Mouse (Mus musculus) kidney, embryonic 16.5 days (tissue): ENCODE results near the gene Rab3gap1. TPM values are rescaled to one million over a fixed set of nuclear protein-coding genes. Genes with fewer than 3 reads are reported as not detected.

ENCODE experiments used
- ATAC-seq: fragments of 200-750 bp; cut with Nextera tagmentation; 2 replicates; pipeline ENCODE4 v1.8.0; 2017; ENCODE audit warnings: moderate TSS enrichment; ENCODE audit not compliant: low FRiP score, low TSS enrichment
- H3K27ac ChIP-seq: fragments of 300-500 bp; sonication (generic); 2 replicates; pipeline ENCODE4 v1.5.1; 2014; ENCODE audit warnings: low read length
- H3K27me3 ChIP-seq: fragments of 300-500 bp; sonication (generic); 2 replicates; pipeline ENCODE4 v1.6.1; 2014; ENCODE audit warnings: low read length, control low read depth, mixed read lengths; ENCODE audit not compliant: insufficient read depth
- H3K36me3 ChIP-seq: fragments of 300-500 bp; sonication (generic); 2 replicates; pipeline ENCODE4 v1.6.1; 2014; ENCODE audit warnings: low read length, control low read depth, mixed read lengths; ENCODE audit not compliant: insufficient read depth
- H3K4me1 ChIP-seq: fragments of 300-500 bp; sonication (generic); 2 replicates; pipeline ENCODE4 v1.6.1; 2014; ENCODE audit warnings: low read length, control low read depth, mixed read lengths; ENCODE audit not compliant: insufficient read depth
- H3K4me2 ChIP-seq: fragments of 300-500 bp; sonication (generic); replicated peaks from 2 replicates; pipeline ENCODE4 v1.6.1; 2014; ENCODE audit warnings: low read depth, low read length
- H3K4me3 ChIP-seq: fragments of 300-500 bp; sonication (generic); 2 replicates; pipeline ENCODE4 v1.5.1; 2014; ENCODE audit warnings: mild to moderate bottlenecking, low read length
- H3K9ac ChIP-seq: fragments of 300-500 bp; sonication (generic); replicated peaks from 2 replicates; pipeline ENCODE4 v1.6.1; 2014; ENCODE audit warnings: low read length
- H3K9me3 ChIP-seq: fragments of 300-500 bp; sonication (generic); 2 replicates; pipeline ENCODE4 v1.6.1; 2016; ENCODE audit warnings: low read length, control low read depth
- WGBS: fragments of 180-500 bp; shearing (Covaris S2); extraction: QIAGEN DNeasy Blood & Tissue Kit; methylation state at CpG from one replicate; pipeline ENCODE4 v1.1.7; 2014; 5-methylcytosine and 5-hydroxymethylcytosine counted together
- polyA plus RNA-seq: library from polyadenylated mRNA; unstranded; fragments of >200 nt; fragmentation: Nextera tagmentation; extraction: Ambion mirVana; gene quantifications from 2 replicates; pipeline ENCODE4 v1.2.1, GENCODE M21; 2015

Gene Rab3gap1
- polyA plus RNA-seq, 1 experiment from 2014 or later = 25.4 TPM

GRCm38 (mm10) chr1:127913116-127913515 is 44.5 kb downstream of the Rab3gap1 start:
- Histone ChIP-seq H3K4me1 (no peaks in the 10 kb centered on the region), H3K4me2 (no peak overlapping the region), H3K36me3 (peaks cover 13% of the 10 kb centered on the region), H3K9me3 (no peaks in the 10 kb centered on the region), H3K4me3 (no peak overlapping the region), H3K27me3 (no peaks in the 10 kb centered on the region), H3K9ac (no peak overlapping the region), H3K27ac (no peak overlapping the region)
- 89% methylated on average over 4 of the region's 4 CpGs for WGBS
- ATAC-seq = no peak

GRCm38 (mm10) chr1:127915316-127915715 is 46.7 kb downstream of the Rab3gap1 start:
- no peak overlapping the region for H3K9ac ChIP-seq
- H3K4me1 ChIP-seq = no peaks in the 10 kb centered on the region
- no peaks in the 10 kb centered on the region for H3K27me3 ChIP-seq
- H3K4me3 ChIP-seq = no peak overlapping the region
- H3K36me3 ChIP-seq = peaks cover 19% of the 10 kb centered on the region
- no peak overlapping the region for H3K27ac ChIP-seq
- no peaks in the 10 kb centered on the region for H3K9me3 ChIP-seq
- no peak for ATAC-seq
- H3K4me2 ChIP-seq = no peak overlapping the region
- 83% methylated on average over 6 of the region's 6 CpGs for WGBS

- Histone ChIP-seq H3K27me3 (no peaks in the 10 kb centered on the region), H3K36me3 (peaks cover 19% of the 10 kb centered on the region), H3K4me1 (no peaks in the 10 kb centered on the region), H3K4me3 (no peak overlapping the region), H3K9me3 (no peaks in the 10 kb centered on the region), H3K4me2 (no peak overlapping the region), H3K27ac (no peak overlapping the region), H3K9ac (no peak overlapping the region)
- ATAC-seq = no peak
- 67% methylated on average over 1 of the region's 1 CpGs for WGBS
Measured at GRCm38 (mm10) chr1:127915802-127916201, 47.2 kb downstream of the Rab3gap1 start.

GRCm38 (mm10) chr1:127933405-127933804 is 64.8 kb downstream of the Rab3gap1 start:
- Histone ChIP-seq H3K9ac (no peak overlapping the region), H3K4me3 (no peak overlapping the region), H3K27me3 (no peaks in the 10 kb centered on the region), H3K4me1 (no peaks in the 10 kb centered on the region), H3K27ac (no peak overlapping the region), H3K4me2 (no peak overlapping the region), H3K36me3 (peaks cover 39% of the 10 kb centered on the region), H3K9me3 (peaks cover 2% of the 10 kb centered on the region; the same call in 1 of the 2 replicates)
- no peak for ATAC-seq
- WGBS = 94% methylated on average over 2 of the region's 2 CpGs

- H3K4me2 ChIP-seq = no peak overlapping the region
- peaks cover 48% of the 10 kb centered on the region for H3K36me3 ChIP-seq
- no peak overlapping the region for H3K27ac ChIP-seq
- H3K4me3 ChIP-seq = no peak overlapping the region
- H3K9me3 ChIP-seq = peaks cover 11% of the 10 kb centered on the region
- WGBS = 95% methylated on average over 5 of the region's 5 CpGs
- ATAC-seq = no peak
- no peaks in the 10 kb centered on the region for H3K27me3 ChIP-seq
- H3K4me1 ChIP-seq = no peaks in the 10 kb centered on the region
- no peak overlapping the region for H3K9ac ChIP-seq
Measured at GRCm38 (mm10) chr1:127934322-127934721, 65.7 kb downstream of the Rab3gap1 start.

GRCm38 (mm10) chr1:127937277-127937676 is 68.7 kb downstream of the Rab3gap1 start:
- WGBS = 68% methylated on average over 8 of the region's 8 CpGs
- H3K9me3 ChIP-seq = peaks cover 15% of the 10 kb centered on the region
- H3K4me2 ChIP-seq = no peak overlapping the region
- peaks cover 60% of the 10 kb centered on the region for H3K36me3 ChIP-seq
- no peak overlapping the region for H3K9ac ChIP-seq
- no peaks in the 10 kb centered on the region for H3K4me1 ChIP-seq
- H3K4me3 ChIP-seq = no peak overlapping the region
- no peak for ATAC-seq
- no peak overlapping the region for H3K27ac ChIP-seq
- H3K27me3 ChIP-seq = no peaks in the 10 kb centered on the region

- Histone ChIP-seq H3K27ac (no peak overlapping the region), H3K4me3 (no peak overlapping the region), H3K27me3 (no peaks in the 10 kb centered on the region), H3K36me3 (peaks cover 67% of the 10 kb centered on the region), H3K4me1 (no peaks in the 10 kb centered on the region), H3K4me2 (no peak overlapping the region), H3K9me3 (peaks cover 15% of the 10 kb centered on the region), H3K9ac (no peak overlapping the region)
- ATAC-seq = no peak
- WGBS = 94% methylated on average over 10 of the region's 10 CpGs
Measured at GRCm38 (mm10) chr1:127942231-127942630, 73.7 kb downstream of the Rab3gap1 start.

- Histone ChIP-seq H3K9me3 (peaks cover 18% of the 10 kb centered on the region), H3K36me3 (peaks cover 62% of the 10 kb centered on the region), H3K4me2 (no peak overlapping the region), H3K27me3 (no peaks in the 10 kb centered on the region), H3K4me1 (no peaks in the 10 kb centered on the region), H3K4me3 (no peak overlapping the region), H3K27ac (no peak overlapping the region), H3K9ac (no peak overlapping the region)
- WGBS = 83% methylated on average over 6 of the region's 6 CpGs
- no peak for ATAC-seq
Measured at GRCm38 (mm10) chr1:127943516-127943915, 74.9 kb downstream of the Rab3gap1 start.

- ATAC-seq = no peak
- Histone ChIP-seq H3K4me3 (no peak overlapping the region), H3K4me2 (no peak overlapping the region), H3K9ac (no peak overlapping the region), H3K36me3 (peaks cover 39% of the 10 kb centered on the region), H3K27ac (peak overlapping the region; percentile 41; the same call in 1 of the 2 replicates), H3K27me3 (no peaks in the 10 kb centered on the region), H3K9me3 (peaks cover 6% of the 10 kb centered on the region; the same call in 1 of the 2 replicates), H3K4me1 (no peaks in the 10 kb centered on the region)
- WGBS = 76% methylated on average over 3 of the region's 3 CpGs
Measured at GRCm38 (mm10) chr1:127945696-127946575, 77.4 kb downstream of the Rab3gap1 start.

GRCm38 (mm10) chr1:127946615-127947249 is 78.2 kb downstream of the Rab3gap1 start:
- Histone ChIP-seq H3K9me3 (peaks cover 6% of the 10 kb centered on the region; the same call in 1 of the 2 replicates), H3K4me1 (no peaks in the 10 kb centered on the region), H3K9ac (no peak overlapping the region), H3K4me2 (no peak overlapping the region), H3K27ac (peak overlapping the region; percentile 1; the same call in 1 of the 2 replicates), H3K4me3 (no peak overlapping the region), H3K36me3 (peaks cover 34% of the 10 kb centered on the region), H3K27me3 (no peaks in the 10 kb centered on the region)
- no peak for ATAC-seq
- 84% methylated on average over 5 of the region's 5 CpGs for WGBS
